Mouse (Mus musculus): ENCODE data around the gene Pbx1.

GRCm38 (mm10) chr1:168091627-168092026 lies 340.4 kb downstream of the Pbx1 start:
- TF ChIP-seq CTCF (conservative IDR thresholded peaks at IDR 0.05; ENCODE audit: low read length): no peak
- TF ChIP-seq NANOG (IDR thresholded peaks at IDR 0.05; ENCODE audit: borderline replicate concordance, low read length): no peak
- TF ChIP-seq POU5F1 (IDR thresholded peaks at IDR 0.05; ENCODE audit: borderline replicate concordance, low read length): no peak
